Mouse (Mus musculus) liver, embryonic 14.5 days (tissue): ENCODE results near the gene Dpp6.

Experiments
- CTCF ChIP-seq: IDR thresholded peaks from 2 replicates; pipeline ENCODE4 v1.5.1; 2016; ENCODE audit warnings: antibody characterized with exemption, low read depth, control low read depth
- EP300 ChIP-seq: IDR thresholded peaks from 2 replicates; pipeline ENCODE4 v1.6.1; 2016; ENCODE audit warnings: antibody characterized with exemption, low read depth

GRCm38 (mm10) chr5:27417398-27417797, 600.4 kb downstream of the Dpp6 start:
- no peak for TF ChIP-seq CTCF
- no peak for TF ChIP-seq EP300
